Mouse (Mus musculus): ENCODE results near the gene 2510039O18Rik.

Gene 2510039O18Rik

DNA sequence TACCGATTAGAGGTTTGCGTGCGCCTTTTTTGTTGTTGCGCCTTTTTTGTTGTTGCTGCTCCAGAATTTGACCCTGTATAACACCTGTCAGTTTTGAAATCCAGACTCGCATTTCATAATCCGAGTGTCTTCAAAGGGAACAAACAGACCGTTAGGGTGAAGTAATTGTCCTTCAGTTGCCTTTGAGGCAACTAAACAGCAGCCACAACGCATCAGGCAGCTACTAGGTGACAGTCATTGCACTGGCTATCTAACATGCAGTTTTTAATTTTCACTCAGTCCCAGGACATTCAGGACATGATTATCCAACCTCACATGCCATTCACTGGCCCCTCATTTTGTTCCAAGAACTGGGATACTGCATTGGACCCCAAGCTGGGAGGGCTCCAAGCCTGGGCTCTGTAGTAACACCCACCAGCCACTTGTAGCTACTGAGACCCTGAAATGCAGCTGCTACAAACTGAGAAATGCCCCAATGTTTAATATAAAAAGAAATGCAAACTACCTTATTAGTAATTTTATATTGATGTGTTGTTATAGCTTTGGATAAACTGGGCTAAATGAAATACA lies 35.5 kb upstream of the 2510039O18Rik start:
- Histone ChIP-seq H3K27me3 (ENCODE audit: insufficient read depth, low read length) (no peaks in the 10 kb centered on the region), H3K4me3 (replicated peaks; ENCODE audit: low read length) (peak overlapping the region; percentile 96), H3K36me3 (ENCODE audit: insufficient read depth, low read length) (peaks cover 31% of the 10 kb centered on the region), H3K9me3 (ENCODE audit: low read length) (no peaks in the 10 kb centered on the region), H3K4me1 (replicated peaks; ENCODE audit: low read depth, low read length) (peaks cover 26% of the 10 kb centered on the region)
- TF ChIP-seq POU5F1 (IDR thresholded peaks at IDR 0.05; ENCODE audit: borderline replicate concordance, low read length) (no peak), CTCF (conservative IDR thresholded peaks at IDR 0.05; ENCODE audit: low read length) (no peak), NANOG (IDR thresholded peaks at IDR 0.05; ENCODE audit: borderline replicate concordance, low read length) (no peak)

DNA sequence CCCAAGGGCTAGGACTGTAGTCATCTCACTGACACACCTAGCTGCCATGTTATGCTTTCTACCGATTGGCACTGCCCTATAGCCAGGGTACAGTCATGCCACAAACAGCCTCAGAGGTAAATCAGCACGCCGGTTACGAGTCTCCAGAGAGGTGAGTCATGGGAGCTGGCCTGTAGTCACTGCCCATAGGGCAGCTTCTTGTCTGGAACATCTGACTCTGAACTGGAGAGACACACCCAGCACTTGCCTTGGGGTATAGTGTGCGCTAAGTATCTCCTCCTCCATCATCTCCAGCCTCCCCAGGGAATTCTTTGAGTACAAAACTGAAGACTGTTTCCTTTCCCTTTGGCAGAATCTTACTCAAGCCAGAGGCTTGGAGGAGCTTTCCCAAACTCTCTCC lies 34.5 kb upstream of the 2510039O18Rik start:
- Histone ChIP-seq H3K36me3 (ENCODE audit: insufficient read depth, low read length) (peaks cover 25% of the 10 kb centered on the region), H3K4me3 (replicated peaks; ENCODE audit: low read length) (no peak overlapping the region), H3K9me3 (ENCODE audit: low read length) (no peaks in the 10 kb centered on the region), H3K27me3 (ENCODE audit: insufficient read depth, low read length) (no peaks in the 10 kb centered on the region), H3K4me1 (replicated peaks; ENCODE audit: low read depth, low read length) (peaks cover 26% of the 10 kb centered on the region)
- TF ChIP-seq NANOG (IDR thresholded peaks at IDR 0.05; ENCODE audit: borderline replicate concordance, low read length), result no peak
- no peak for TF ChIP-seq CTCF (conservative IDR thresholded peaks at IDR 0.05; ENCODE audit: low read length)
- no peak for TF ChIP-seq POU5F1 (IDR thresholded peaks at IDR 0.05; ENCODE audit: borderline replicate concordance, low read length)

DNA sequence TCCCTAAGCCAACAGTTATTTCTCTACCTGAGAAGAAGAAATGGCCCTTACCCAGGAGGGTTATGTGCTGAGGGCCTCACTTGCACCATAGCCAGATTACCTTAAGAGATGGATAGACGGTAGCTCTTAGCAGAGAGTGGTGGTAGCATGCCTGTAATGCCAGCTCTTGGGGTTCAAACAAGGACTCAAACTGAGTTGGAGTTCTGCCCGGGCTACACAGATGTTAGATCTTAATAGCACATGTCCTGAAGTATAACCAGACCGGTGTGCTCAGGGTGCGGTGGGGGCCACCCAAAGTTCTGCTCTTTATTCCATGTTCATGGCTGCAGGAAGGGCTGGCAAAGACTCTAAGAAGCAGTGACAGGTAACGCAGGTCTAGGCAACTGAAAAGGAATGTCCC lies 31.2 kb upstream of the 2510039O18Rik start:
- Histone ChIP-seq H3K4me3 (replicated peaks; ENCODE audit: low read length) (no peak overlapping the region), H3K4me1 (replicated peaks; ENCODE audit: low read depth, low read length) (peaks cover 15% of the 10 kb centered on the region), H3K36me3 (ENCODE audit: insufficient read depth, low read length) (peaks cover 22% of the 10 kb centered on the region), H3K27me3 (ENCODE audit: insufficient read depth, low read length) (no peaks in the 10 kb centered on the region), H3K9me3 (ENCODE audit: low read length) (no peaks in the 10 kb centered on the region)
- TF ChIP-seq CTCF (conservative IDR thresholded peaks at IDR 0.05; ENCODE audit: low read length) (no peak), POU5F1 (IDR thresholded peaks at IDR 0.05; ENCODE audit: borderline replicate concordance, low read length) (no peak), NANOG (IDR thresholded peaks at IDR 0.05; ENCODE audit: borderline replicate concordance, low read length) (no peak)

DNA sequence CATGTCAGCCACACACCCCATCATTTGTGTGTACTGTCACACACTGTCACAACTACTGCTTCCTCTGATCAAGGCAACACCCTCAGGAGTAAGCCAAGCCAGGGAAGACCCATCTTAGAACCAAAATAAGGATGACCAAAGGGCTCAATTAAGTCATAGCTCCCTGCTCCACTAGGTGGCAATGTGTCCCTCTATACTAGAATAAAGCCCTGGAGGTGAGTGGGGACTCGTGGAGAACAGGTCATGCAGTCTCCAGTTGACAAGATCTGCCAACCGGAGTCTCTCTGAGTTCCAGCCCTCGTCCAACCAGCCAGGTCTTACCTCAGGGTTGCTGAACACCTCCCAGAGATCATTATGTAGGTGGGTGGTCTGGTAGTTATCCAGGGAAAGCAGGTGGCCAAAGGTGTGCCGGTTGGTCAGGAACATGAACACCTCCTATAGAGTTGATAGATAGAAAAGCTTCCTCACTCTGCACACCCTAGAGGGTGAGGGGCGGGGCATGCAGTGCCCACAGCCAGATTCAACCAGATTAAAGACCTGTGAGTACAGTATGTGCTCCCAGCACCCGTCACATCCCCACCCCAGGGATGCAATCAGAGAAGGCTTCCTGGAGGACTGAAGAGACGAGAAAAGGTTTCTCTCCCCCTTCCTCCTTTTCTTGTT lies 22.1 kb upstream of the 2510039O18Rik start:
- no peaks in the 10 kb centered on the region for H3K27me3 ChIP-seq (ENCODE audit: insufficient read depth, low read length)
- TF ChIP-seq CTCF (conservative IDR thresholded peaks at IDR 0.05; ENCODE audit: low read length), result peak; percentile 43
- TF ChIP-seq NANOG (IDR thresholded peaks at IDR 0.05; ENCODE audit: borderline replicate concordance, low read length), result no peak
- no peaks in the 10 kb centered on the region for H3K9me3 ChIP-seq (ENCODE audit: low read length)
- peaks cover 38% of the 10 kb centered on the region for H3K4me1 ChIP-seq (replicated peaks; ENCODE audit: low read depth, low read length)
- H3K36me3 ChIP-seq (ENCODE audit: insufficient read depth, low read length), result peaks cover 55% of the 10 kb centered on the region
- no peak overlapping the region for H3K4me3 ChIP-seq (replicated peaks; ENCODE audit: low read length)

DNA sequence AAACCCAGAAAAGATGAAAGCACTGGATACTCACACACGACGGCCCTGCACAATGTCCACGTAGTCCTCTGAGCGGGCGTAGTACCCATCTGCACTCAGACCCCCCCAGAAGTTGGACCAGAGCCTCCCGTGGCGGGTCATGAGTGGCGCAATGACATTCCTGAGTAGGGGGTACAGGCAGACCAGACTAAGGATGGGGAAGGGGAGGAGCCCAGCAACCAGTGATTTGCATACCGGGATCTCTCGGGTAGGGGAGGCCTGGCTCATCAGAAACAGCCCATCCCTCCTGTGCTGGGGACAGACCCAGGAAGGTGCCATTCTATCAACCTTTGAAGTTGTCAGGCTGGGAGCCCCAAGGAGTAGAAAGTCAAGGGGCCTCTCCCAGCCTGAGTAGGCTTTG lies 19.7 kb upstream of the 2510039O18Rik start:
- Histone ChIP-seq H3K4me1 (replicated peaks; ENCODE audit: low read depth, low read length) (peaks cover 38% of the 10 kb centered on the region), H3K4me3 (replicated peaks; ENCODE audit: low read length) (no peak overlapping the region), H3K9me3 (ENCODE audit: low read length) (no peaks in the 10 kb centered on the region), H3K36me3 (ENCODE audit: insufficient read depth, low read length) (peaks cover 50% of the 10 kb centered on the region), H3K27me3 (ENCODE audit: insufficient read depth, low read length) (no peaks in the 10 kb centered on the region)
- TF ChIP-seq POU5F1 (IDR thresholded peaks at IDR 0.05; ENCODE audit: borderline replicate concordance, low read length) (no peak), NANOG (IDR thresholded peaks at IDR 0.05; ENCODE audit: borderline replicate concordance, low read length) (no peak), CTCF (conservative IDR thresholded peaks at IDR 0.05; ENCODE audit: low read length) (no peak)

DNA sequence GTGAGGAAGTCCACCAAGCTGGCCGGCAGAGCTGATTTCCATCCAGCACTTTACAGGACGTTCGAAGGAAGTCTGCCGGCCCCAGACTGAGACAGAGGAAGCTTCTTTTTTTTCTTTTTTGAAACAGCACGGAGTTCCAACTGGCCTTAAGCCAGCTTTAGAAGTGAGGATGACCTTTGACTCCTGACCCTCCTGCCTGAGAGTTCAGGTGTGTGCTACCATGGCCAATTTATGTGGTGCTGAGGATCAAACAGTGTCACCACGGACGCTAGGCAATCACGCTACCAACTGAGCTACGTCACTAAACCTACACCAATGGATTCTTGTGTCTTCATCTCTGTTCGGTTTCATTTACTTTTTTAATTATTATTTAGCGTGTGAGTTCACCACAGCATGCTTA lies 18.4 kb upstream of the 2510039O18Rik start:
- TF ChIP-seq POU5F1 (IDR thresholded peaks at IDR 0.05; ENCODE audit: borderline replicate concordance, low read length), result no peak
- TF ChIP-seq CTCF (conservative IDR thresholded peaks at IDR 0.05; ENCODE audit: low read length), result no peak
- no peak for TF ChIP-seq NANOG (IDR thresholded peaks at IDR 0.05; ENCODE audit: borderline replicate concordance, low read length)
- no peaks in the 10 kb centered on the region for H3K9me3 ChIP-seq (ENCODE audit: low read length)
- peaks cover 38% of the 10 kb centered on the region for H3K4me1 ChIP-seq (replicated peaks; ENCODE audit: low read depth, low read length)
- H3K36me3 ChIP-seq (ENCODE audit: insufficient read depth, low read length), result peaks cover 48% of the 10 kb centered on the region
- no peaks in the 10 kb centered on the region for H3K27me3 ChIP-seq (ENCODE audit: insufficient read depth, low read length)
- no peak overlapping the region for H3K4me3 ChIP-seq (replicated peaks; ENCODE audit: low read length)

DNA sequence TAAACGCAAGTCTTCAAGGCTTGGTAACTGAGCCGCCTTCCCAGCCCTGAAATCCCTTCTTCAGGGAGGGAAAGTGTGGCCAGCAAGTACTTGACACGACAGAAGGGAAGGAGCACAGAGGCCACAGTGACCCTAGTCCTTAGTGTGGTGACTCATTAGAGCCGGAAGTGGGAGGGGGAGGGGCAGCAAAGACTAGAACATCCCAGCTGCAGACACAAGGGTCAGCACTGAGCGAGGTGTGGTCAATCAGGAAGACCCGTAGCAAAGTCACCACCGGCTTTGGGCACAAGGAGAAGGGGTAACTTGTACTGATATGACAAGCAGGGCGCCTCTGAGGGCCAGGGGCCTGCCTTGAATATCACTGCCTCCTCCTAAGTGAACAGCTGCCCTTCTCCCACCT lies 13.0 kb upstream of the 2510039O18Rik start:
- peaks cover 53% of the 10 kb centered on the region for H3K36me3 ChIP-seq (ENCODE audit: insufficient read depth, low read length)
- peaks cover 13% of the 10 kb centered on the region for H3K4me1 ChIP-seq (replicated peaks; ENCODE audit: low read depth, low read length)
- TF ChIP-seq POU5F1 (IDR thresholded peaks at IDR 0.05; ENCODE audit: borderline replicate concordance, low read length) (no peak), CTCF (conservative IDR thresholded peaks at IDR 0.05; ENCODE audit: low read length) (no peak), NANOG (IDR thresholded peaks at IDR 0.05; ENCODE audit: borderline replicate concordance, low read length) (no peak)
- no peak overlapping the region for H3K4me3 ChIP-seq (replicated peaks; ENCODE audit: low read length)
- H3K27me3 ChIP-seq (ENCODE audit: insufficient read depth, low read length), result no peaks in the 10 kb centered on the region
- no peaks in the 10 kb centered on the region for H3K9me3 ChIP-seq (ENCODE audit: low read length)

DNA sequence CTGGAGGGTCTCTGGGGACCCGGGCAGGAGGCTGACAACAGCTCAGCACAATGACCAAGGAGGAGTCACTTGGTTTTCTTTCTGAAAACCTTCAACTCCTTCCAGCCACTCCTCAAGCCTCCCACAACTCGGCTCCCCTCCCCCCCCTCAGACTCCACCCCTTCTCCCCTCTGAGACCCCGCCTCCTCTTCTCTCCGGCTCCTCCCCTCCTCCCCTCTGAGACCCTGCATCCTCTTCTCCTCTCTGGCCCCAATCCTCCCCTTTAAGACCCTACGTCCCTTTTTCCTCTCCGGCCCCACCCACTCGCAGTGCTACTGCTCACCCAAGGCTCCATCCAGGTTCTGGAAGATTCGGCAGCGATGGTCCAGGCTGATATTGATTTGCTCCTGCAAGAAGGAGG lies 12.6 kb upstream of the 2510039O18Rik start:
- Histone ChIP-seq H3K9me3 (ENCODE audit: low read length) (no peaks in the 10 kb centered on the region), H3K27me3 (ENCODE audit: insufficient read depth, low read length) (no peaks in the 10 kb centered on the region), H3K4me1 (replicated peaks; ENCODE audit: low read depth, low read length) (peaks cover 13% of the 10 kb centered on the region), H3K4me3 (replicated peaks; ENCODE audit: low read length) (no peak overlapping the region), H3K36me3 (ENCODE audit: insufficient read depth, low read length) (peaks cover 55% of the 10 kb centered on the region)
- no peak for TF ChIP-seq NANOG (IDR thresholded peaks at IDR 0.05; ENCODE audit: borderline replicate concordance, low read length)
- no peak for TF ChIP-seq POU5F1 (IDR thresholded peaks at IDR 0.05; ENCODE audit: borderline replicate concordance, low read length)
- TF ChIP-seq CTCF (conservative IDR thresholded peaks at IDR 0.05; ENCODE audit: low read length), result no peak

DNA sequence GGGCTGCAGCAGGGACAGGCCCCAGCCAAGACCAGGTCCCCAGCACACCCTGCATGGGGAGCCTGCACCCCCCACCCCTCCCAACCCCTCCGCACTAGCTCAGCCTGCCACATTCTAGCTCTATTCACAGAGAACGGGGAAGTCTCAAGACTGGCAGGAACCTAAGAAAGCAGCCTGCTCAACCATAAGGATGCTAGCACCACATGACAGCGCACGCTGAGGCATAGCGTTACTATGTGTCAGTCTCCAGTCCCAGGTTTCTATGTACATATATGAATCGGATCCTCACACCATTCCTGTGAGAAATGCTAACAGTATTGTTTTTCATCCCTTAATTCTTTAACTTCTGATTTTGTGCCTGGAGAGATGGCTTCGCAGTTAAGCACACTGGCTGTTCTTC lies 12.2 kb upstream of the 2510039O18Rik start:
- no peak overlapping the region for H3K4me3 ChIP-seq (replicated peaks; ENCODE audit: low read length)
- peaks cover 15% of the 10 kb centered on the region for H3K4me1 ChIP-seq (replicated peaks; ENCODE audit: low read depth, low read length)
- peaks cover 52% of the 10 kb centered on the region for H3K36me3 ChIP-seq (ENCODE audit: insufficient read depth, low read length)
- H3K9me3 ChIP-seq (ENCODE audit: low read length), result no peaks in the 10 kb centered on the region
- TF ChIP-seq CTCF (conservative IDR thresholded peaks at IDR 0.05; ENCODE audit: low read length) (no peak), NANOG (IDR thresholded peaks at IDR 0.05; ENCODE audit: borderline replicate concordance, low read length) (no peak), POU5F1 (IDR thresholded peaks at IDR 0.05; ENCODE audit: borderline replicate concordance, low read length) (no peak)
- H3K27me3 ChIP-seq (ENCODE audit: insufficient read depth, low read length), result no peaks in the 10 kb centered on the region
